Mouse (Mus musculus) midbrain, embryonic 16.5 days (tissue): ENCODE measurements around the gene Ltbr. TPM values are rescaled to one million over a fixed set of nuclear protein-coding genes. Genes with fewer than 3 reads are reported as not detected.
A peak's percentile ranks its signal among the peaks of the same experiment; 100 is the strongest.

Experiments used
- ATAC-seq: fragments of 200-750 bp; cut with Nextera tagmentation; 2 replicates; pipeline ENCODE4 v1.8.0; 2017; ENCODE audit warnings: moderate TSS enrichment
- H3K27ac ChIP-seq: fragments of 300-500 bp; sonication (generic); 2 replicates; pipeline ENCODE4 v1.5.1; 2014; ENCODE audit warnings: mild to moderate bottlenecking, low read length, mixed read lengths
- H3K27me3 ChIP-seq: fragments of 300-500 bp; sonication (generic); 2 replicates; pipeline ENCODE4 v1.6.1; 2014; ENCODE audit warnings: low read depth, low read length, mixed read lengths; ENCODE audit not compliant: control insufficient read depth, insufficient read depth
- H3K36me3 ChIP-seq: fragments of 300-500 bp; sonication (generic); 2 replicates; pipeline ENCODE4 v1.6.1; 2014; ENCODE audit warnings: mild to moderate bottlenecking, low read length, moderate library complexity, mixed read lengths; ENCODE audit not compliant: control insufficient read depth, insufficient read depth
- H3K4me1 ChIP-seq: fragments of 300-500 bp; sonication (generic); 2 replicates; pipeline ENCODE4 v1.6.1; 2014; ENCODE audit warnings: mild to moderate bottlenecking, low read length, mixed read lengths; ENCODE audit not compliant: control insufficient read depth, insufficient read depth
- H3K4me2 ChIP-seq: fragments of 300-500 bp; sonication (generic); 2 replicates; pipeline ENCODE4 v1.6.1; 2014; ENCODE audit warnings: mild to moderate bottlenecking, low read length, mixed read lengths
- H3K4me3 ChIP-seq: fragments of 300-500 bp; sonication (generic); 2 replicates; pipeline ENCODE4 v1.5.1; 2014; ENCODE audit warnings: low read depth, mild to moderate bottlenecking, low read length, moderate library complexity, mixed read lengths
- H3K9ac ChIP-seq: fragments of 300-500 bp; sonication (generic); 2 replicates; pipeline ENCODE4 v1.6.1; 2014; ENCODE audit warnings: low read depth, low read length, mixed read lengths
- H3K9me3 ChIP-seq: fragments of 300-500 bp; sonication (generic); replicated peaks from 2 replicates; pipeline ENCODE4 v1.6.1; 2014; ENCODE audit warnings: mild to moderate bottlenecking, low read length, mixed read lengths; ENCODE audit not compliant: control insufficient read depth, poor library complexity, severe bottlenecking
- WGBS: fragments of 180-500 bp; shearing (Covaris S2); extraction: QIAGEN DNeasy Blood & Tissue Kit; methylation state at CpG from one replicate; pipeline ENCODE4 v1.1.7; 2014; 5-methylcytosine and 5-hydroxymethylcytosine counted together
- polyA plus RNA-seq: library from polyadenylated mRNA; unstranded; fragments of >200 nt; fragmentation: Nextera tagmentation; extraction: Ambion mirVana; gene quantifications from 2 replicates; pipeline ENCODE4 v1.2.1, GENCODE M21; 2015

Ltbr gene
- polyA plus RNA-seq, 1 experiment from 2014 or later = 16.0 TPM

DNA sequence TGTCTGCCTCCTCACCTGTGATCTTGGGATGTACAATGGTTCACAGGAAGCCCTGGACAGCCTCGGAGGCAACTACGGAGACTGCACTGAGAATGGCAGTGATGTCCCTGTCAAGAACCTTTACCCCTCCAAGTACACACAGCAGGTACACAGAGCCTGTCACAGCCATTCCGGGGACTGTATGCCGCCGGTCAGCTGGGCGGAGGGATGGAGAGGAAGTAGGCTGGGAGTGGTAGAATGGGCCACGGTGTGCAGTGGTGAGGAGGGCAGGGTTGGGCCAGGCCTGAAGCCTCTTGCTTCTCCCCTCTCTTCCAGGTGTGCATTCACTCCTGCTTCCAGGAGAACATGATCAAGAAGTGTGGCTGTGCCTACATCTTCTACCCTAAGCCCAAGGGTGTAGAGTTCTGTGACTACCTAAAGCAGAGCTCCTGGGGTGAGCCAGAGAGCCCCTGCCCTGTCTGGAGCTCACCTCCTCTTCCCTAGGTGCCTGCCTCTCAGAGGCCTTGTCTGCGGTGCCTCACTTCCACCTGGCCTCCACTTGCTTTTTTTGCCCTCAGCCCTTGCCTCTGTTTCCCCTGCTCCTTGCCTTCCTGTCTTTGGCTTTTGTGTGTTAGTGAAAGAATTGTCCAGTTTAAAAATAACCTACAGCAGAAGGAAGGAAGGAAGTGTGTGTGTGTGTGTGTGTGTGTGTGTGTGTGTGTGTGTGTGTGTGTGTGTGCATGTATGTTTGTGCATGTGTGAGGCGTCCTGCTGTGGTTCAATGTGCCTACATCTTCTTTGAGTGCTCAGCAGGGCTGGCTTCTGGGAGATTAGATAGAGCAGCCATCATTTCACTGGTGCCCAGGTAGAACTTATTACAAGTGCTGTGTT, 25.3 kb upstream of the Ltbr start:
- Histone ChIP-seq H3K9me3 (no peaks in the 10 kb centered on the region), H3K36me3 (no peaks in the 10 kb centered on the region), H3K4me1 (no peaks in the 10 kb centered on the region), H3K4me3 (no peak overlapping the region), H3K27ac (no peak overlapping the region), H3K27me3 (no peaks in the 10 kb centered on the region), H3K9ac (no peak overlapping the region), H3K4me2 (no peak overlapping the region)
- no peak for ATAC-seq
- 75% methylated on average over 9 of the region's 9 CpGs for WGBS

GRCm38 (mm10) chr6:125334356-125334755, 20.7 kb upstream of the Ltbr start:
- Histone ChIP-seq H3K27ac (no peak overlapping the region), H3K36me3 (no peaks in the 10 kb centered on the region), H3K4me2 (no peak overlapping the region), H3K4me1 (peaks cover 2% of the 10 kb centered on the region; the same call in 1 of the 2 replicates), H3K9me3 (no peaks in the 10 kb centered on the region), H3K4me3 (no peak overlapping the region), H3K9ac (no peak overlapping the region), H3K27me3 (no peaks in the 10 kb centered on the region)
- WGBS = 53% methylated on average over 2 of the region's 2 CpGs
- no peak for ATAC-seq

GRCm38 (mm10) chr6:125333112-125333899, 19.6 kb upstream of the Ltbr start:
- H3K4me2 ChIP-seq = no peak overlapping the region
- ATAC-seq = no peak
- H3K4me1 ChIP-seq = peaks cover 2% of the 10 kb centered on the region; the same call in 1 of the 2 replicates
- no peak overlapping the region for H3K9ac ChIP-seq
- no peaks in the 10 kb centered on the region for H3K9me3 ChIP-seq
- no peaks in the 10 kb centered on the region for H3K36me3 ChIP-seq
- H3K27ac ChIP-seq = no peak overlapping the region
- WGBS = 71% methylated on average over 14 of the region's 14 CpGs
- no peak overlapping the region for H3K4me3 ChIP-seq
- no peaks in the 10 kb centered on the region for H3K27me3 ChIP-seq

DNA sequence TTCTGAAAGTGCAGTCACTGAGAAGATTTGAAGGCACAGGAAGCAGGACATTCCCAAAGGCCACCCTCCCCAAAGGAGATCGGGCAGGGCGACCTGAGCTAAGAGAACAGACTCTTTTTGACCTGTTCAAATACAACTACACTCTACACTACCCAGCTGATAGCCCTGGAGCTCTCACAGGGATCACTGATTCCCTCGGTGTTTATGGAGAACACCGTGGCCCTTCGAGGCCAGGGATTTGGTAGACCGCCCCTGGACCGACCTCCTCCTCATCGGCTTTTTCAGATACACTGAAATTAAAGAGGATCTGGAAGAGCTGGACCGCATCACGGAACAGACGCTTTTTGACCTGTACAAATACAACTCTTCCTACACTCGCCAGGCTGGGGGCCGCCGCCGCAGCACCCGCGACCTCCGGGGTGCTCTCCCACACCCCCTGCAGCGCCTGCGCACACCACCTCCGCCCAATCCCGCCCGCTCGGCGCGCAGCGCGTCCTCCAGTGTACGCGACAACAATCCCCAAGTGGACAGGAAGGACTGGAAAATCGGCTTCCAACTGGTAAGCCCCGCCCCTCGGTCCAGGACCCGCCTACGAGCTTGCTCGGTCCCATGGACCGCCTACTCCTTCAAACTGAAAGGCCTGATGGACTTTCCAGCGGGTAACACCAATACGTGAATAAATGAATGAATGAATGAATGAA, 17.1 kb upstream of the Ltbr start:
- Histone ChIP-seq H3K27ac (0 out of 2 replicates have a peak overlapping the region, but pooled peaks have one; percentile 4), H3K36me3 (no peaks in the 10 kb centered on the region), H3K4me3 (peak overlapping the region; percentile 60), H3K4me1 (peaks cover 2% of the 10 kb centered on the region; the same call in 1 of the 2 replicates), H3K27me3 (no peaks in the 10 kb centered on the region), H3K4me2 (peak overlapping the region; percentile 95), H3K9me3 (no peaks in the 10 kb centered on the region), H3K9ac (peak overlapping the region; percentile 71)
- under 1% methylated on average over 39 of the region's 39 CpGs for WGBS
- ATAC-seq = peak; percentile 89

DNA sequence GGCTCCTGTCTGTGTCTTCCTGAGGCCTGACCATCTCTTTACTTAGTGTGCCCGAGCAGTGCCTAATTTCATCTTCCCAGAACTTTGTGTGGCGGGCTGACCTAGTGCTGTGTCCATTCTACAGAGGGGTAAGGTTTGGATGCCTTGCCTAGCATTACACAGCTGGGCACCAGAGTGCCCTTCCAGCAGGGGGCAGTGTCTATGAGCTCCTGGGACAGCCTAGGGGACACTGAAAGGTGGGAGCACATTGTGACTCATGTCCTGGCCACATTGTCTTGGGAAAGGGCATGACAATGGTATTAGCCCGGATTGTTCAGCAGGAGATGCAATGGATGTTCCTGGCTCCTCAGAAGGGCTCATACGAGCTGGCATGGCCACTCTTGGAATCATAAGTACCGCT, 14.6 kb upstream of the Ltbr start:
- H3K27me3 ChIP-seq = no peaks in the 10 kb centered on the region
- H3K9ac ChIP-seq = no peak overlapping the region
- no peak for ATAC-seq
- H3K9me3 ChIP-seq = no peaks in the 10 kb centered on the region
- WGBS = 83% methylated on average over 5 of the region's 5 CpGs
- no peak overlapping the region for H3K4me3 ChIP-seq
- H3K27ac ChIP-seq = no peak overlapping the region
- no peak overlapping the region for H3K4me2 ChIP-seq
- peaks cover 2% of the 10 kb centered on the region; the same call in 1 of the 2 replicates for H3K4me1 ChIP-seq
- H3K36me3 ChIP-seq = no peaks in the 10 kb centered on the region

DNA sequence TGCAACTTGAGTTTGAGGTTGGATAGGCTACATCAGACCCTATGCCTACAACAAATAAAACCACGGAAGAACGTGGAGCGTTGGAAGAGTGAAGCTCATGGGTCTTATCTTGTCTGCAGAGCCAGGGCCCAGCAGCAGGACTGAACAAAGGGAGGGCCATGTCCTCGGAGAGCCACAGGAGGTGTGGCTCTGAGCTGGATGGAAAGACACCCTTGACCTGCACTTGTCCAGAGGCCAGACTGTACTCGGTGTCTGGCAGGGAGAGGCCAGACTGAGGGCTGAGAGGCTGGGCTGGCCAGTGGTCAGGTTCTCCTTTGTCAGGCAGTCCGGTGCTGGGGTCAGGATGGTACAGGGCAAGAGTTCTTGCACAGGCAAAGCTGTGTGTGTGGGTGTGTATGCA, 11.7 kb upstream of the Ltbr start:
- no peak overlapping the region for H3K9ac ChIP-seq
- peaks cover 20% of the 10 kb centered on the region for H3K27me3 ChIP-seq
- no peak overlapping the region for H3K4me2 ChIP-seq
- H3K27ac ChIP-seq = no peak overlapping the region
- WGBS = 72% methylated on average over 6 of the region's 6 CpGs
- H3K9me3 ChIP-seq = no peaks in the 10 kb centered on the region
- no peaks in the 10 kb centered on the region for H3K36me3 ChIP-seq
- H3K4me1 ChIP-seq = no peaks in the 10 kb centered on the region
- ATAC-seq = no peak
- no peak overlapping the region for H3K4me3 ChIP-seq

DNA sequence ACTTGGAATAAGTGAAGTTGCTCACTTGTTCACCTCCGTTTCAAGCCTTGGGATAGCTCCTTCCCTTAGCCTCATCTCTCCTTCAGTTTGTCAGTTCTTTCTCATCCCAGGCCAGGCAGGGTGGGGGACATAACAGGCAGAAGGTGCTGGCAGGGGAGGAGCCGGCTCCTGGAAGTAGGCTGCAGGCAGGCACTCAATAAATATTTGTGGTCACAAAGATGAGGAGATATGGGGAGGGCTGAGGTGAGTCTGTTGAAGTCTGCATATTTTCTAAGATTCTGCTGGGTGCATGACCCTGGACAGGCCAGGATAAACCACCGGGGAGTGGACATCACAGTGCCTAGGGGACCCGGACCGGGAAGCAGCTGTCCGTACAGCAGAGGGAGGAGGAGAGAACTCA, 9.9 kb upstream of the Ltbr start:
- Histone ChIP-seq H3K9me3 (no peaks in the 10 kb centered on the region), H3K4me1 (no peaks in the 10 kb centered on the region), H3K36me3 (no peaks in the 10 kb centered on the region), H3K27ac (no peak overlapping the region), H3K9ac (no peak overlapping the region), H3K27me3 (peaks cover 22% of the 10 kb centered on the region), H3K4me2 (no peak overlapping the region), H3K4me3 (no peak overlapping the region)
- WGBS = 69% methylated on average over 6 of the region's 6 CpGs
- ATAC-seq = no peak

DNA sequence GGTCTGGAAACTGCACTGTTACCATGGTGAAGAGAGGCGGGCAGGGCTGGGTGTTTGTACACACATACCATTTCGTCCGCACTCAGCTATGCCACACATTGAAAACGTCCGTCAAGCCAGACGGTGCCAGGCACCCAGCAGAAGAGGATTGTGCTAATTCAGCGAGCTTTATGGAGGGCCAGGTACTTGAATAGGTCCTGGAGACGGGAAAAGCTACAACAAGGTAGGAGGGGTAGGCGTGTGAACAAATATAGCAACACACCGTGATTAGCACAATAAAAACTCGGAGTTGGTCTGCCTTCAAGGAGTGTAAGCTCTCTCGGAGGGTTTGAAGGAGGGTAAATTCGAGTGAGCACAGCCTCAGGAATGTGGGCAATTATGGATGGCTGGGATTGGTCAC, 9.1 kb upstream of the Ltbr start:
- no peak overlapping the region for H3K4me3 ChIP-seq
- H3K9ac ChIP-seq = no peak overlapping the region
- peaks cover 22% of the 10 kb centered on the region for H3K27me3 ChIP-seq
- H3K4me2 ChIP-seq = no peak overlapping the region
- no peaks in the 10 kb centered on the region for H3K9me3 ChIP-seq
- H3K36me3 ChIP-seq = no peaks in the 10 kb centered on the region
- H3K27ac ChIP-seq = no peak overlapping the region
- 60% methylated on average over 13 of the region's 13 CpGs for WGBS
- H3K4me1 ChIP-seq = no peaks in the 10 kb centered on the region
- ATAC-seq = no peak
